Comparison of ENCODE assay signal across 8 mouse cellular contexts in genomic region chr1:91523759-91524158, GRCm38 (mm10). TPM values are rescaled to one million over a fixed set of nuclear protein-coding genes. Genes with fewer than 3 reads are reported as not detected.
DNase-seq lines count a peak whose midpoint lies in the region; ATAC-seq and TF ChIP-seq lines count a peak whose summit lies in the region.

No protein-coding gene starts in this region.

- no peak overlapping the region for H3K4me3 ChIP-seq in CH12.LX (replicated peaks in 1 of 3; ENCODE audit: low read depth in 2 of 3, low read length in 2 of 3, poor library complexity in 1 of 3)
- H3K4me3 ChIP-seq in heart, postnatal 0 days (ENCODE audit: low read depth, low read length) = no peak overlapping the region
- H3K4me3 ChIP-seq in liver, embryonic 14.5 days (ENCODE audit: insufficient read depth in 1 of 2, low read depth in 2 of 2, low read length in 2 of 2) = no peak overlapping the region
- H3K4me3 ChIP-seq in neural tube, embryonic 12.5 days = no peak overlapping the region

- H3K4me2 ChIP-seq in CH12.LX (ENCODE audit: insufficient read depth, low read depth, poor library complexity, severe bottlenecking) = no peak overlapping the region
- no peak overlapping the region for H3K4me2 ChIP-seq in heart, postnatal 0 days (ENCODE audit: low read depth, low read length)
- H3K4me2 ChIP-seq in liver, embryonic 14.5 days (ENCODE audit: low read depth) = no peak overlapping the region
- H3K4me2 ChIP-seq in neural tube, embryonic 12.5 days (replicated peaks) = no peak overlapping the region

- in situ Hi-C loops in CH12.LX (cut with MboI; ENCODE audit: low pct_ligation_motif_present, low pct_unique_long_range_greater_than_20kb, low sequenced_read_pairs) = no loop called here

- 16% methylated on average over 10 of the region's 10 CpGs for WGBS in heart, postnatal 0 days
- 13% methylated on average over 10 of the region's 10 CpGs for WGBS in liver, embryonic 14.5 days (ENCODE audit: insufficient replicate concordance)
- 17% methylated on average over 10 of the region's 10 CpGs for WGBS in neural tube, embryonic 12.5 days

- H3K27ac ChIP-seq in CH12.LX (ENCODE audit: insufficient read depth, low read depth) = no peak overlapping the region
- H3K27ac ChIP-seq in heart, postnatal 0 days (ENCODE audit: low read depth) = no peak overlapping the region
- no peak overlapping the region for H3K27ac ChIP-seq in liver, embryonic 14.5 days
- no peak overlapping the region for H3K27ac ChIP-seq in neural tube, embryonic 12.5 days

- peak; percentile 51; the same call in 1 of the 2 replicates for ATAC-seq in heart, postnatal 0 days (ENCODE audit: insufficient read depth, low read depth)
- peak; percentile 73 for ATAC-seq in liver, embryonic 14.5 days (ENCODE audit: insufficient read depth)
- 0 out of 2 replicates have a peak, but pooled peaks have one; percentile 61 for ATAC-seq in neural tube, embryonic 12.5 days (ENCODE audit: low FRiP score, low read depth)

- peaks cover 25 to 81% of the 10 kb centered on the region in 2 experiments for H3K36me3 ChIP-seq in CH12.LX (replicated peaks in 1 of 2; ENCODE audit: control insufficient read depth in 1 of 2, insufficient read depth in 1 of 2, low read length in 1 of 2)
- H3K36me3 ChIP-seq in heart, postnatal 0 days (replicated peaks; ENCODE audit: control insufficient read depth, insufficient read depth, low read length) = peaks cover 39% of the 10 kb centered on the region
- H3K36me3 ChIP-seq in liver, embryonic 14.5 days (replicated peaks; ENCODE audit: control insufficient read depth, insufficient read depth, low read depth) = no peaks in the 10 kb centered on the region; the same call in 1 of the 2 replicates
- peaks cover 64% of the 10 kb centered on the region for H3K36me3 ChIP-seq in neural tube, embryonic 12.5 days

- no peaks in the 10 kb centered on the region for H3K9me3 ChIP-seq in CH12.LX (replicated peaks; ENCODE audit: low read length)
- H3K9me3 ChIP-seq in heart, postnatal 0 days (replicated peaks; ENCODE audit: control insufficient read depth, low read length) = no peaks in the 10 kb centered on the region
- no peaks in the 10 kb centered on the region for H3K9me3 ChIP-seq in liver, embryonic 14.5 days (ENCODE audit: control insufficient read depth, low read length)
- no peaks in the 10 kb centered on the region for H3K9me3 ChIP-seq in neural tube, embryonic 12.5 days

- no peaks in the 10 kb centered on the region for H3K27me3 ChIP-seq in CH12.LX (replicated peaks)
- no peaks in the 10 kb centered on the region for H3K27me3 ChIP-seq in heart, postnatal 0 days (ENCODE audit: control insufficient read depth, insufficient read depth, low read length)
- no peaks in the 10 kb centered on the region for H3K27me3 ChIP-seq in liver, embryonic 14.5 days (ENCODE audit: control insufficient read depth, insufficient read depth, low read length)
- no peaks in the 10 kb centered on the region for H3K27me3 ChIP-seq in neural tube, embryonic 12.5 days (replicated peaks)

- TF ChIP-seq EP300 in CH12.LX (IDR thresholded peaks at IDR 0.05; ENCODE audit: low read length) = no peak
- TF ChIP-seq EP300 in heart, postnatal 0 days (IDR thresholded peaks at IDR 0.05; ENCODE audit: low read depth) = no peak
- no peak for TF ChIP-seq EP300 in liver, embryonic 14.5 days (IDR thresholded peaks at IDR 0.05; ENCODE audit: low read depth)

- peak; percentile 71 for DNase-seq in CH12.LX (ENCODE audit: extremely low read depth)
- peak; percentile 57 for DNase-seq in adipocyte (ENCODE audit: low spot score)
- peak; percentile 46 for DNase-seq in embryo, embryonic 11.5 days (ENCODE audit: low read depth, low spot score)
- peak; percentile 23 for DNase-seq in heart, postnatal 0 days (ENCODE audit: low spot score)
- DNase-seq in kidney, postnatal 14 days = peak; percentile 72
- DNase-seq in liver, embryonic 14.5 days (ENCODE audit: low read depth in 3 of 3, low spot score in 3 of 3) = peak in 1 of 3 experiments; percentile 56
- peak; percentile 52 for DNase-seq in thymus, postnatal 25 days

- dilution Hi-C loops in CH12.LX (cut with MboI; ENCODE audit: extremely low pct_ligation_motif_present, extremely low pct_unique_long_range_greater_than_20kb, low sequenced_read_pairs) = no loop called here

- TF ChIP-seq RAD21 in CH12.LX (IDR thresholded peaks at IDR 0.05; ENCODE audit: low read depth, low read length) = peak; percentile 91

- no peaks in the 10 kb centered on the region for H3K4me1 ChIP-seq in CH12.LX (ENCODE audit: control insufficient read depth in 1 of 2, insufficient read depth in 2 of 2)
- H3K4me1 ChIP-seq in heart, postnatal 0 days (ENCODE audit: control insufficient read depth, insufficient read depth) = no peaks in the 10 kb centered on the region
- no peaks in the 10 kb centered on the region for H3K4me1 ChIP-seq in liver, embryonic 14.5 days (replicated peaks; ENCODE audit: control insufficient read depth in 2 of 2, insufficient read depth in 2 of 2, low read length in 1 of 2)
- H3K4me1 ChIP-seq in neural tube, embryonic 12.5 days = no peaks in the 10 kb centered on the region

- no peak overlapping the region for H3K9ac ChIP-seq in CH12.LX (ENCODE audit: insufficient read depth, low read depth)
- H3K9ac ChIP-seq in heart, postnatal 0 days (replicated peaks; ENCODE audit: low read depth, low read length) = no peak overlapping the region
- H3K9ac ChIP-seq in liver, embryonic 14.5 days (replicated peaks) = no peak overlapping the region
- no peak overlapping the region for H3K9ac ChIP-seq in neural tube, embryonic 12.5 days

- H3K79me2 ChIP-seq in CH12.LX (replicated peaks; ENCODE audit: control insufficient read depth, extremely low read depth, insufficient read depth, poor library complexity, severe bottlenecking) = no peaks in the 10 kb centered on the region

- TF ChIP-seq POLR2A in CH12.LX (IDR thresholded peaks at IDR 0.05; ENCODE audit: low read depth, low read length) = no peak

- peak; percentile 58 to 92; a peak in 3 of 4 replicates for TF ChIP-seq CTCF in CH12.LX (conservative IDR thresholded peaks at IDR 0.05 in 1 of 2, IDR thresholded peaks at IDR 0.05 in 1 of 2; ENCODE audit: low read depth in 2 of 2, low read length in 2 of 2)
- TF ChIP-seq CTCF in heart, postnatal 0 days (IDR thresholded peaks at IDR 0.05; ENCODE audit: low read depth) = peak; percentile 94
- TF ChIP-seq CTCF in liver, embryonic 14.5 days (IDR thresholded peaks at IDR 0.05; ENCODE audit: low read depth) = peak; percentile 99

TF ChIP-seq in CH12.LX, 34 proteins besides CTCF, POLR2A, EP300 and RAD21 (continues in another document):
- TF ChIP-seq KAT2A (IDR thresholded peaks at IDR 0.05; ENCODE audit: insufficient replicate concordance, low read length) (no peak), IRF4 (IDR thresholded peaks at IDR 0.05; ENCODE audit: low read depth, low read length) (no peak), SIN3A (IDR thresholded peaks at IDR 0.05; ENCODE audit: low read length) (no peak), MAX (IDR thresholded peaks at IDR 0.05; ENCODE audit: low read length) (no peak), ZKSCAN1 (IDR thresholded peaks at IDR 0.05; ENCODE audit: borderline replicate concordance, low read depth, low read length) (no peak), MAFK (IDR thresholded peaks at IDR 0.05; ENCODE audit: insufficient replicate concordance, low read length) (no peak), USF2 (conservative IDR thresholded peaks at IDR 0.05; ENCODE audit: low read depth, low read length) (no peak), UBTF (IDR thresholded peaks at IDR 0.05; ENCODE audit: low read depth, low read length) (no peak), JUN (IDR thresholded peaks at IDR 0.05; ENCODE audit: insufficient read depth, low read depth, low read length) (no peak), SMC3 (IDR thresholded peaks at IDR 0.05; ENCODE audit: low read depth, low read length) (peak; percentile 73), MXI1 (IDR thresholded peaks at IDR 0.05; ENCODE audit: low read depth, low read length) (no peak), NELFE (IDR thresholded peaks at IDR 0.05; ENCODE audit: low read depth, low read length) (peak; percentile 25; the same call in 1 of the 2 replicates), HCFC1 (IDR thresholded peaks at IDR 0.05; ENCODE audit: low read depth, low read length) (0 out of 2 replicates have a peak, but pooled peaks have one; percentile 11), ETS1 (conservative IDR thresholded peaks at IDR 0.05; ENCODE audit: low read depth, low read length) (no peak), MYC (IDR thresholded peaks at IDR 0.05; ENCODE audit: low read depth, low read length) (0 out of 2 replicates have a peak, but pooled peaks have one; percentile 30), TCF12 (IDR thresholded peaks at IDR 0.05; ENCODE audit: low read depth, low read length) (0 out of 2 replicates have a peak, but pooled peaks have one; percentile 24), TBP (conservative IDR thresholded peaks at IDR 0.05; ENCODE audit: low read depth, low read length) (no peak), ZMIZ1 (IDR thresholded peaks at IDR 0.05; ENCODE audit: low read depth, low read length) (no peak), MAZ (IDR thresholded peaks at IDR 0.05; ENCODE audit: low read depth, low read length) (no peak), RCOR1 (conservative IDR thresholded peaks at IDR 0.05; ENCODE audit: low read depth, low read length) (no peak), USF1 (IDR thresholded peaks at IDR 0.05; ENCODE audit: low read depth, low read length) (no peak), CHD2 (IDR thresholded peaks at IDR 0.05; ENCODE audit: low read length) (no peak)

RNA-seq across cellular contexts. Expression of gene Asb1, which starts 16.6 kb away (rescaled TPM):
- 9.5 and 10.8 TPM in 2 replicates for total RNA-seq in CH12.LX (2012; rRNA removed)
- total RNA-seq in CH12.LX (2014; rRNA removed) = 5.7 and 6.4 TPM in 2 replicates
- polyA plus RNA-seq in CH12.LX (2012; ENCODE audit: insufficient read length, low read depth) = 6.1 and 6.9 TPM in 2 replicates
- total RNA-seq in heart, postnatal 0 days (2014; rRNA removed; ENCODE audit: low replicate concordance) = 13.8 and 19.0 TPM in 2 replicates
- 3.3 and 4.6 TPM in 2 replicates for polyA plus RNA-seq in heart, postnatal 0 days (2015; fragmentation: Nextera tagmentation; extraction: Ambion mirVana)
- 9.4 and 10.4 TPM in 2 replicates for polyA plus RNA-seq in liver, embryonic 14.5 days (2012; rRNA removed)
- polyA plus RNA-seq in liver, embryonic 14.5 days (2014; fragmentation: Nextera tagmentation; extraction: Ambion mirVana) = 12.6 and 15.8 TPM in 2 replicates
- polyA plus RNA-seq in neural tube, embryonic 12.5 days (2016; fragmentation: Nextera tagmentation; extraction: Ambion mirVana) = 17.4 and 20.7 TPM in 2 replicates

RNA-seq across cellular contexts. Expression of gene Traf3ip1, which starts 29.3 kb away (rescaled TPM):
- 5.0 and 5.5 TPM in 2 replicates for total RNA-seq in CH12.LX (2012; rRNA removed)
- 5.1 and 5.9 TPM in 2 replicates for total RNA-seq in CH12.LX (2014; rRNA removed)
- polyA plus RNA-seq in CH12.LX (2012; ENCODE audit: insufficient read length, low read depth) = 7.5 and 10.0 TPM in 2 replicates
- total RNA-seq in heart, postnatal 0 days (2014; rRNA removed; ENCODE audit: low replicate concordance) = 2.0 and 3.4 TPM in 2 replicates
- polyA plus RNA-seq in heart, postnatal 0 days (2015; fragmentation: Nextera tagmentation; extraction: Ambion mirVana) = 2.8 TPM in 2 replicates
- polyA plus RNA-seq in liver, embryonic 14.5 days (2012; rRNA removed) = 2.4 and 4.1 TPM in 2 replicates
- 1.3 TPM in 2 replicates for polyA plus RNA-seq in liver, embryonic 14.5 days (2014; fragmentation: Nextera tagmentation; extraction: Ambion mirVana)
- 11.5 and 13.9 TPM in 2 replicates for polyA plus RNA-seq in neural tube, embryonic 12.5 days (2016; fragmentation: Nextera tagmentation; extraction: Ambion mirVana)
